ENCODE assay signal across 9 mouse cellular contexts in the genomic region with DNA sequence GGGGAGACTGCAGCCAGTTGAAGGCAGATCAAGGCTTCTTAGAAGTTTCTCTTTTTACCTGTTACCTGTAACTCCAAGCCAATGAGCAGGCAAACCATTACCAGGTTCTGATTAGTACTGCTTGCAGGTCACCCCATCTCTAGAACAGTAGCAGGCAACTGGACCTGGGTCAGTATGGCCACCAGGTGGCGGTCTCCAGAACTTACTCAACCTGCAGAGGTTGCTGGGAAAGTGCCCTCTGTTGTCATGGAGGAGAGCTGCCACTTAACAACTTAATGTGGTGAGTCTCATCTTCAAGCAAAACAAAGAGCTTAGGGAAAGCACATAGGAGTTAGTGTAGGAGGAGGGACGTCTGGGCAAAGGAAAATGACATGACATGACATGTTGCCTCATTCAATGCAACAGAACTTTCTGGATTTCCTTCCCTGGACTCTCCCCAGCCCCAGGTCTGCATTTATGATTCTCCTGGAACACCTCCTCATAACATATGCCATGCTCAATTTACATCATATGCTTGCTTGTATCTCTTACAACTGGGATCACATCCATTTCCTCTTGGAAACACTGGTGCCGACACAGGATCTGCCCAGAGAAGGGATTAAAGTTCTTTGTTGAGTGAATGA.
DNase-seq lines count a peak whose midpoint lies in the region; ATAC-seq and TF ChIP-seq lines count a peak whose summit lies in the region.
"Had no signal": no experiment of that assay in that cellular context is flagged by ENCODE, and none has a peak within 500 bp of the region (broad histone marks: within the 10 kb centered on the region; RNA-seq: fewer than 3 reads in every experiment).

No protein-coding gene starts in this region.

- H3K36me3 ChIP-seq in forebrain, embryonic 14.5 days (ENCODE audit: control insufficient read depth, insufficient read depth, low read length): no peaks in the 10 kb centered on the region
- no peaks in the 10 kb centered on the region for H3K36me3 ChIP-seq in forebrain, embryonic 13.5 days (ENCODE audit: poor library complexity, severe bottlenecking)
- no peaks in the 10 kb centered on the region for H3K36me3 ChIP-seq in embryonic facial prominence, embryonic 12.5 days
- H3K36me3 ChIP-seq in intestine, postnatal 0 days (ENCODE audit: control insufficient read depth, insufficient read depth): no peaks in the 10 kb centered on the region
- H3K36me3 ChIP-seq in lung, postnatal 0 days (ENCODE audit: insufficient read depth, low read length): no peaks in the 10 kb centered on the region

- TF ChIP-seq POLR2A in bone marrow macrophage, adult 2 months (IDR thresholded peaks at IDR 0.05; ENCODE audit: borderline replicate concordance, low read depth, low read length): no peak

- H3K9ac ChIP-seq in forebrain, embryonic 14.5 days (ENCODE audit: low read length): no peak overlapping the region
- no peak overlapping the region for H3K9ac ChIP-seq in forebrain, embryonic 13.5 days
- no peak overlapping the region for H3K9ac ChIP-seq in embryonic facial prominence, embryonic 12.5 days
- H3K9ac ChIP-seq in intestine, postnatal 0 days (ENCODE audit: low read depth, low read length): no peak overlapping the region
- no peak overlapping the region for H3K9ac ChIP-seq in lung, postnatal 0 days (replicated peaks; ENCODE audit: low read depth)

- peak; percentile 38 for TF ChIP-seq CTCF in bone marrow macrophage, adult 2 months (IDR thresholded peaks at IDR 0.05; ENCODE audit: low read depth, low read length)
- peak; percentile 86 for TF ChIP-seq CTCF in intestine, postnatal 0 days (IDR thresholded peaks at IDR 0.05; ENCODE audit: low read depth)
- peak; percentile 91 for TF ChIP-seq CTCF in lung, postnatal 0 days (IDR thresholded peaks at IDR 0.05)

- no peaks in the 10 kb centered on the region for H3K4me1 ChIP-seq in forebrain, embryonic 14.5 days (ENCODE audit: control insufficient read depth, insufficient read depth, low read length)
- H3K4me1 ChIP-seq in forebrain, embryonic 13.5 days: no peaks in the 10 kb centered on the region
- H3K4me1 ChIP-seq in bone marrow macrophage, adult 2 months (ENCODE audit: control insufficient read depth, insufficient read depth, low read length): no peaks in the 10 kb centered on the region
- peaks cover 9% of the 10 kb centered on the region; the same call in 1 of the 2 replicates for H3K4me1 ChIP-seq in embryonic facial prominence, embryonic 12.5 days
- H3K4me1 ChIP-seq in intestine, postnatal 0 days (replicated peaks; ENCODE audit: control insufficient read depth, insufficient read depth, low read length): no peaks in the 10 kb centered on the region
- H3K4me1 ChIP-seq in lung, postnatal 0 days (ENCODE audit: insufficient read depth, low read depth, low read length): no peaks in the 10 kb centered on the region

- no peak overlapping the region for H3K4me2 ChIP-seq in forebrain, embryonic 14.5 days (ENCODE audit: low read length)
- H3K4me2 ChIP-seq in forebrain, embryonic 13.5 days: no peak overlapping the region
- H3K4me2 ChIP-seq in embryonic facial prominence, embryonic 12.5 days (replicated peaks): no peak overlapping the region
- H3K4me2 ChIP-seq in intestine, postnatal 0 days (replicated peaks; ENCODE audit: low read depth): no peak overlapping the region
- no peak overlapping the region for H3K4me2 ChIP-seq in lung, postnatal 0 days (replicated peaks; ENCODE audit: low read depth, low read length)

- H3K9me3 ChIP-seq in forebrain, embryonic 14.5 days (replicated peaks; ENCODE audit: control insufficient read depth, low read length): no peaks in the 10 kb centered on the region
- no peaks in the 10 kb centered on the region for H3K9me3 ChIP-seq in forebrain, embryonic 13.5 days (replicated peaks)
- H3K9me3 ChIP-seq in embryonic facial prominence, embryonic 12.5 days: no peaks in the 10 kb centered on the region
- no peaks in the 10 kb centered on the region for H3K9me3 ChIP-seq in intestine, postnatal 0 days (ENCODE audit: control insufficient read depth)
- no peaks in the 10 kb centered on the region for H3K9me3 ChIP-seq in lung, postnatal 0 days (ENCODE audit: low read length)

- peak; percentile 44 for DNase-seq in forebrain, embryonic 14.5 days (ENCODE audit: low spot score)
- DNase-seq in 416B (ENCODE audit: low read depth): peak; percentile 71
- DNase-seq in lung, postnatal 0 days (ENCODE audit: low spot score): peak; percentile 78
- peak; percentile 33 for DNase-seq in testis, postnatal 14 days (ENCODE audit: low spot score)

- ATAC-seq in forebrain, embryonic 14.5 days: no peak
- no peak for ATAC-seq in forebrain, embryonic 13.5 days
- ATAC-seq in embryonic facial prominence, embryonic 12.5 days (ENCODE audit: insufficient number of reproducible peaks, insufficient read depth, low FRiP score, low TSS enrichment): no peak
- no peak for ATAC-seq in intestine, postnatal 0 days
- ATAC-seq in lung, postnatal 0 days: peak; percentile 69

- H3K4me3 ChIP-seq in forebrain, embryonic 14.5 days (ENCODE audit: low read depth, low read length): no peak overlapping the region
- H3K4me3 ChIP-seq in forebrain, embryonic 13.5 days: no peak overlapping the region
- no peak overlapping the region for H3K4me3 ChIP-seq in bone marrow macrophage, adult 2 months (ENCODE audit: insufficient read depth, low read length)
- H3K4me3 ChIP-seq in embryonic facial prominence, embryonic 12.5 days: no peak overlapping the region
- H3K4me3 ChIP-seq in intestine, postnatal 0 days (ENCODE audit: low read depth, low read length): no peak overlapping the region
- H3K4me3 ChIP-seq in lung, postnatal 0 days (ENCODE audit: low read depth, low read length): no peak overlapping the region

- no peak overlapping the region for H3K27ac ChIP-seq in forebrain, embryonic 14.5 days (ENCODE audit: low read depth, low read length)
- H3K27ac ChIP-seq in forebrain, embryonic 13.5 days: no peak overlapping the region
- no peak overlapping the region for H3K27ac ChIP-seq in bone marrow macrophage, adult 2 months (ENCODE audit: insufficient read depth, low read depth, low read length)
- H3K27ac ChIP-seq in embryonic facial prominence, embryonic 12.5 days: peak overlapping the region; percentile 32
- no peak overlapping the region for H3K27ac ChIP-seq in intestine, postnatal 0 days (ENCODE audit: low read depth, low read length)
- H3K27ac ChIP-seq in lung, postnatal 0 days (ENCODE audit: low read length): no peak overlapping the region
- H3K27ac ChIP-seq: macrophage had no signal

- 0 out of 2 replicates have a peak, but pooled peaks have one; percentile 30 for TF ChIP-seq EP300 in lung, postnatal 0 days (IDR thresholded peaks at IDR 0.05)

- H3K27me3 ChIP-seq in forebrain, embryonic 14.5 days (replicated peaks; ENCODE audit: control insufficient read depth, insufficient read depth, low read length): no peaks in the 10 kb centered on the region
- H3K27me3 ChIP-seq in forebrain, embryonic 13.5 days: no peaks in the 10 kb centered on the region
- no peaks in the 10 kb centered on the region for H3K27me3 ChIP-seq in embryonic facial prominence, embryonic 12.5 days
- H3K27me3 ChIP-seq in intestine, postnatal 0 days (replicated peaks; ENCODE audit: control insufficient read depth, insufficient read depth, low read length): no peaks in the 10 kb centered on the region
- no peaks in the 10 kb centered on the region for H3K27me3 ChIP-seq in lung, postnatal 0 days (replicated peaks; ENCODE audit: insufficient read depth, low read length)

- 38% methylated on average over 3 of the region's 3 CpGs for WGBS in forebrain, embryonic 14.5 days
- WGBS in forebrain, embryonic 13.5 days: 40% methylated on average over 3 of the region's 3 CpGs
- 30% methylated on average over 3 of the region's 3 CpGs for WGBS in embryonic facial prominence, embryonic 12.5 days
- 66% methylated on average over 3 of the region's 3 CpGs for WGBS in intestine, postnatal 0 days
- WGBS in lung, postnatal 0 days: 38% methylated on average over 3 of the region's 3 CpGs

Comparison
In these comparisons a context has a peak if more than half of its experiments do, and no peak if none do; other contexts are left out.
1. CTCF ChIP-seq: peak in every context shown above with its lines; median percentile 91 in lung, postnatal 0 days; 86 in intestine, postnatal 0 days; 38 in bone marrow macrophage, adult 2 months.